In the genomic region with DNA sequence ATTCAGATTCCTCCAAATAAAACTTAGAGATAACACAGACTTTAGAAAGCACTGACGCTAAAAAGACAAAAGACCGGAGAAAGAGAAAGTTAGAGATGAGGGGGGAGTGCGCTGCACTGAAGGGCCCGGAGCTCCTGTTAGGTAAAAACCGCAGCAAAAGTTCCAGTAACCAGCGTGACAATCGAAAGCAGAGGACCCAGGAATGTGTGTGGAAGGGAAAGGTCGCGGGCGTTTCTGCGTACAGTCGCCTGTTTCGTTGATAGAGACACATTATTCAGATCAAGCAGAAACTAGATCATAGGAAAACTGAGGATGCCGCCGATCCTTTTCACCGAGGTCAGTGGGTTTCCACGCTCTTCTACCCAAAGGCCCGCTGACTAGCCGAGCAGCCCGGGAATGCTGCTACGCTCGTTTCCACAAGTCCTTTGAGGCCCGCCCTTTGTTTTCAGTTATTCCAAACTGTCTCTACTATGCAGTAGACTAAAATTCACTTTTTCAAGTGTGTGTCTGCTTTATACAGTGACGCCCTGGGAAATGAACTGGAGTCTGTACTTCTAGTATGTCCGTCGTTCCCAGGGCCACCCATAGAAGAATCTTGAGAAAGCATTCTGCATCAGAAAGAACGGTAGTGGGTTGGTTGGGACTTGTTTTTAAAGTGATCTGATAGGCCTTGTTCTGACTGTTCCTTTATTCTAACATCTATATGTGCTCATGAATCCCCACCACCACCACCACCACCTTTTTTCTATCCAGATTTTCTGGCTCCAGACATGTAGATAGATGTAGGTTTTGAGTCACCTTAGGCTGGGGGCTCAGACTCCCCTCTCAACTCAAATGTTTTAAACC, we compare ENCODE assay signal across 9 mouse cellular contexts. TPM values are rescaled to one million over a fixed set of nuclear protein-coding genes. Genes with fewer than 3 reads are reported as not detected.
DNase-seq lines count a peak whose midpoint lies in the region; ATAC-seq and TF ChIP-seq lines count a peak whose summit lies in the region.
"Had no signal": no experiment of that assay in that cellular context is flagged by ENCODE, and none has a peak within 500 bp of the region (broad histone marks: within the 10 kb centered on the region; RNA-seq: fewer than 3 reads in every experiment).

No protein-coding gene starts in this region.

- H3K27ac ChIP-seq in ES-E14 (ENCODE audit: insufficient read depth, low read depth, low read length, poor library complexity, severe bottlenecking), result peak overlapping the region; percentile 80
- H3K27ac ChIP-seq in embryonic facial prominence, embryonic 10.5 days (replicated peaks), result peak overlapping the region; percentile 98
- H3K27ac ChIP-seq in heart, postnatal 0 days (ENCODE audit: low read depth), result peak overlapping the region; percentile 98
- H3K27ac ChIP-seq in stomach, embryonic 15.5 days, result peak overlapping the region; percentile 99

- ATAC-seq in heart, postnatal 0 days (ENCODE audit: insufficient read depth, low read depth), result peak; percentile 32; the same call in 1 of the 2 replicates
- peak; percentile 12; the same call in 1 of the 2 replicates for ATAC-seq in megakaryocyte progenitor cell, adult 5-6 weeks (replicated peaks; ENCODE audit: poor library complexity)
- ATAC-seq in stomach, embryonic 15.5 days (ENCODE audit: insufficient read depth, low FRiP score, low read depth), result no peak

- H3K4me3 ChIP-seq in ES-E14 (ENCODE audit: insufficient read depth in 1 of 2, low read depth in 1 of 2, low read length in 2 of 2, poor library complexity in 1 of 2, severe bottlenecking in 1 of 2), result peak overlapping the region; percentile 56 to 70
- peak overlapping the region; percentile 63 for H3K4me3 ChIP-seq in embryonic facial prominence, embryonic 10.5 days
- peak overlapping the region; percentile 64 for H3K4me3 ChIP-seq in heart, postnatal 0 days (ENCODE audit: low read depth, low read length)
- H3K4me3 ChIP-seq in stomach, embryonic 15.5 days (replicated peaks), result peak overlapping the region; percentile 64

- H3K4me2 ChIP-seq in heart, postnatal 0 days (ENCODE audit: low read depth, low read length), result peak overlapping the region; percentile 76
- H3K4me2 ChIP-seq in stomach, embryonic 15.5 days, result peak overlapping the region; percentile 59

- in situ Hi-C loops in ES-E14 (cut with MboI; ENCODE audit: low sequenced_read_pairs in 2 of 2, unreplicated experiment in 2 of 2), result no loop called here

- H3K9me3 ChIP-seq in ES-E14 (ENCODE audit: control insufficient read depth, insufficient read depth, low read depth, low read length), result no peaks in the 10 kb centered on the region
- no peaks in the 10 kb centered on the region for H3K9me3 ChIP-seq in embryonic facial prominence, embryonic 10.5 days
- no peaks in the 10 kb centered on the region for H3K9me3 ChIP-seq in heart, postnatal 0 days (replicated peaks; ENCODE audit: control insufficient read depth, low read length)
- H3K9me3 ChIP-seq in stomach, embryonic 15.5 days, result no peaks in the 10 kb centered on the region

- peak; percentile 58 for DNase-seq in cerebellum, adult 11-12 months
- DNase-seq in cerebellum, adult 9-11 months, result no peak
- no peak for DNase-seq in ES-E14 (ENCODE audit: low read depth, low spot score)
- DNase-seq in embryonic facial prominence, embryonic 10.5 days (ENCODE audit: low spot score), result peak; percentile 69
- peak; percentile 58 for DNase-seq in heart, postnatal 0 days (ENCODE audit: low spot score)
- peak; percentile 64 to 79 for DNase-seq in kidney, postnatal 4 days

- 8% methylated on average over 27 of the region's 27 CpGs for WGBS in embryonic facial prominence, embryonic 10.5 days
- WGBS in heart, postnatal 0 days, result 5% methylated on average over 27 of the region's 27 CpGs
- whole genome bisulfite sequencing in stomach, embryonic 15.5 days, result 6% methylated on average over 27 of the region's 27 CpGs

- no peak for TF ChIP-seq CTCF in heart, postnatal 0 days (IDR thresholded peaks at IDR 0.05; ENCODE audit: low read depth)

- peak overlapping the region; percentile 90 for H3K9ac ChIP-seq in ES-E14 (ENCODE audit: insufficient read depth, low read depth, low read length, poor library complexity, severe bottlenecking)
- peak overlapping the region; percentile 81 for H3K9ac ChIP-seq in heart, postnatal 0 days (replicated peaks; ENCODE audit: low read depth, low read length)
- peak overlapping the region; percentile 41 for H3K9ac ChIP-seq in stomach, embryonic 15.5 days

- H3K27me3 ChIP-seq in embryonic facial prominence, embryonic 10.5 days (replicated peaks; ENCODE audit: low read depth, poor library complexity, severe bottlenecking), result no peaks in the 10 kb centered on the region
- no peaks in the 10 kb centered on the region for H3K27me3 ChIP-seq in heart, postnatal 0 days (ENCODE audit: control insufficient read depth, insufficient read depth, low read length)
- H3K27me3 ChIP-seq in stomach, embryonic 15.5 days (replicated peaks), result no peaks in the 10 kb centered on the region

- TF ChIP-seq EP300 in heart, postnatal 0 days (IDR thresholded peaks at IDR 0.05; ENCODE audit: low read depth), result no peak

- H3K36me3 ChIP-seq in ES-E14 (ENCODE audit: control insufficient read depth, insufficient read depth, low read length, poor library complexity, severe bottlenecking), result no peaks in the 10 kb centered on the region
- no peaks in the 10 kb centered on the region for H3K36me3 ChIP-seq in embryonic facial prominence, embryonic 10.5 days (replicated peaks)
- H3K36me3 ChIP-seq in heart, postnatal 0 days (replicated peaks; ENCODE audit: control insufficient read depth, insufficient read depth, low read length), result no peaks in the 10 kb centered on the region
- H3K36me3 ChIP-seq in stomach, embryonic 15.5 days, result no peaks in the 10 kb centered on the region

- peaks cover 0 to 7% of the 10 kb centered on the region in 2 experiments; a peak in 2 of 4 replicates for H3K4me1 ChIP-seq in ES-E14 (ENCODE audit: control insufficient read depth in 2 of 2, insufficient read depth in 2 of 2, low read length in 2 of 2, poor library complexity in 1 of 2)
- peaks cover 51% of the 10 kb centered on the region for H3K4me1 ChIP-seq in embryonic facial prominence, embryonic 10.5 days
- H3K4me1 ChIP-seq in heart, postnatal 0 days (ENCODE audit: control insufficient read depth, insufficient read depth), result peaks cover 22% of the 10 kb centered on the region; the same call in 1 of the 2 replicates
- peaks cover 13% of the 10 kb centered on the region for H3K4me1 ChIP-seq in stomach, embryonic 15.5 days

TF ChIP-seq in ES-E14, 5 proteins besides CTCF, POLR2A, EP300 and RAD21:
- TF ChIP-seq CHD2 (IDR thresholded peaks at IDR 0.05; ENCODE audit: low read depth, low read length) (no peak), MAFK (IDR thresholded peaks at IDR 0.05; ENCODE audit: insufficient read depth, low read depth, low read length) (no peak), ZC3H11A (IDR thresholded peaks at IDR 0.05; ENCODE audit: borderline replicate concordance, low read depth, low read length) (no peak), ZNF384 (IDR thresholded peaks at IDR 0.05; ENCODE audit: low read depth, low read length) (no peak), HCFC1 (IDR thresholded peaks at IDR 0.05; ENCODE audit: borderline replicate concordance, insufficient read depth, low read length) (no peak)
TF ChIP-seq in ES-E14: peak in this region for 0.

RNA-seq across cellular contexts. Expression of a gene that starts 0.7 kb away (rescaled TPM):
- 46.0 TPM in 2 replicates for total RNA-seq in ES-E14 (2012; rRNA removed)
- 12.8 TPM in 2 replicates for polyA plus RNA-seq in embryonic facial prominence, embryonic 10.5 days (2016; fragmentation: Nextera tagmentation; extraction: Ambion mirVana)
- 129 and 135 TPM in 2 replicates for total RNA-seq in heart, postnatal 0 days (2014; rRNA removed; ENCODE audit: low replicate concordance)
- 5.4 and 5.9 TPM in 2 replicates for polyA plus RNA-seq in heart, postnatal 0 days (2015; fragmentation: Nextera tagmentation; extraction: Ambion mirVana)
- total RNA-seq in megakaryocyte progenitor cell, adult 5-6 weeks (2015), result 111 and 118 TPM in 2 replicates
- total RNA-seq in megakaryocyte progenitor cell, adult 5-6 weeks (2017), result 114 and 115 TPM in 2 replicates
- 9.7 and 18.1 TPM in 2 replicates for polyA plus RNA-seq in stomach, embryonic 15.5 days (2015; fragmentation: Nextera tagmentation; extraction: Ambion mirVana)

RNA-seq across cellular contexts. Expression of a gene that starts 4.7 kb away (rescaled TPM):
- 806 and 880 TPM in 2 replicates for total RNA-seq in ES-E14 (2012; rRNA removed)
- 44.4 and 48.2 TPM in 2 replicates for polyA plus RNA-seq in embryonic facial prominence, embryonic 10.5 days (2016; fragmentation: Nextera tagmentation; extraction: Ambion mirVana)
- 1,066 and 1,627 TPM in 2 replicates for total RNA-seq in heart, postnatal 0 days (2014; rRNA removed; ENCODE audit: low replicate concordance)
- polyA plus RNA-seq in heart, postnatal 0 days (2015; fragmentation: Nextera tagmentation; extraction: Ambion mirVana), result 13.1 and 16.2 TPM in 2 replicates
- total RNA-seq in megakaryocyte progenitor cell, adult 5-6 weeks (2015), result 773 and 862 TPM in 2 replicates
- 369 and 430 TPM in 2 replicates for total RNA-seq in megakaryocyte progenitor cell, adult 5-6 weeks (2017)
- 62.1 and 69.4 TPM in 2 replicates for polyA plus RNA-seq in stomach, embryonic 15.5 days (2015; fragmentation: Nextera tagmentation; extraction: Ambion mirVana)

RNA-seq across cellular contexts. Expression of a gene that starts 5.8 kb away (rescaled TPM):
- 1,985 and 2,453 TPM in 2 replicates for total RNA-seq in ES-E14 (2012; rRNA removed)
- 5.8 and 11.3 TPM in 2 replicates for polyA plus RNA-seq in embryonic facial prominence, embryonic 10.5 days (2016; fragmentation: Nextera tagmentation; extraction: Ambion mirVana)
- total RNA-seq in heart, postnatal 0 days (2014; rRNA removed; ENCODE audit: low replicate concordance), result 225 and 283 TPM in 2 replicates
- polyA plus RNA-seq in heart, postnatal 0 days (2015; fragmentation: Nextera tagmentation; extraction: Ambion mirVana), result 0.59 and 1.7 TPM in 2 replicates
- 1,111 and 1,146 TPM in 2 replicates for total RNA-seq in megakaryocyte progenitor cell, adult 5-6 weeks (2015)
- 9,134 and 9,995 TPM in 2 replicates for total RNA-seq in megakaryocyte progenitor cell, adult 5-6 weeks (2017)
- 8.2 and 11.2 TPM in 2 replicates for polyA plus RNA-seq in stomach, embryonic 15.5 days (2015; fragmentation: Nextera tagmentation; extraction: Ambion mirVana)

RNA-seq across cellular contexts. Expression of a gene that starts 17.3 kb away (rescaled TPM):
- total RNA-seq in ES-E14 (2012; rRNA removed), result not detected in 2 replicates
- 0.52 and 0.81 TPM in 2 replicates for polyA plus RNA-seq in embryonic facial prominence, embryonic 10.5 days (2016; fragmentation: Nextera tagmentation; extraction: Ambion mirVana)
- not detected in 2 replicates for total RNA-seq in heart, postnatal 0 days (2014; rRNA removed; ENCODE audit: low replicate concordance)
- polyA plus RNA-seq in heart, postnatal 0 days (2015; fragmentation: Nextera tagmentation; extraction: Ambion mirVana), result 0.19 and 0.41 TPM in 2 replicates
- 17.3 and 17.9 TPM in 2 replicates for total RNA-seq in megakaryocyte progenitor cell, adult 5-6 weeks (2015)
- 2.8 TPM in 1 of 2 replicates, not detected in the other for total RNA-seq in megakaryocyte progenitor cell, adult 5-6 weeks (2017)
- 1.9 and 2.5 TPM in 2 replicates for polyA plus RNA-seq in stomach, embryonic 15.5 days (2015; fragmentation: Nextera tagmentation; extraction: Ambion mirVana)
- total RNA-seq: layer of hippocampus, adult 8-10 months had no signal

RNA-seq across cellular contexts. Expression of a gene that starts 18.5 kb away (rescaled TPM):
- total RNA-seq in ES-E14 (2012; rRNA removed), result 2,311 and 3,075 TPM in 2 replicates
- polyA plus RNA-seq in embryonic facial prominence, embryonic 10.5 days (2016; fragmentation: Nextera tagmentation; extraction: Ambion mirVana), result 4.8 and 8.6 TPM in 2 replicates
- 1,660 and 2,559 TPM in 2 replicates for total RNA-seq in heart, postnatal 0 days (2014; rRNA removed; ENCODE audit: low replicate concordance)
- polyA plus RNA-seq in heart, postnatal 0 days (2015; fragmentation: Nextera tagmentation; extraction: Ambion mirVana), result 22.0 and 24.6 TPM in 2 replicates
- not detected in 2 replicates for total RNA-seq in megakaryocyte progenitor cell, adult 5-6 weeks (2015)
- 7,846 and 10,813 TPM in 2 replicates for total RNA-seq in megakaryocyte progenitor cell, adult 5-6 weeks (2017)
- polyA plus RNA-seq in stomach, embryonic 15.5 days (2015; fragmentation: Nextera tagmentation; extraction: Ambion mirVana), result 23.0 and 26.2 TPM in 2 replicates

Comparison
In these comparisons a context has a peak if more than half of its experiments do, and no peak if none do; other contexts are left out.
1. DNase-seq: peak in cerebellum, adult 11-12 months (single experiment), embryonic facial prominence, embryonic 10.5 days (single experiment), heart, postnatal 0 days (single experiment) and kidney, postnatal 4 days (2 of 2); none in cerebellum, adult 9-11 months (single experiment) and ES-E14 (single experiment).
2. Peak in every context shown above with its lines, with median percentiles within 50 percentile points of each other: H3K27ac ChIP-seq, H3K4me3 ChIP-seq and H3K9ac ChIP-seq.